Mouse (Mus musculus) E14TG2a.4 (cell line): ENCODE measurements around the gene Kcnh7.

Source experiments
- CTCF ChIP-seq: conservative IDR thresholded peaks from 2 replicates; pipeline ENCODE4 v1.5.1; 2014; ENCODE audit warnings: low read length
- NANOG ChIP-seq: IDR thresholded peaks from 2 replicates; pipeline ENCODE4 v1.6.1; 2014; ENCODE audit warnings: borderline replicate concordance, low read length, mixed read lengths

- no peak for TF ChIP-seq CTCF
- TF ChIP-seq NANOG = no peak
Observed at GRCm38 (mm10) chr2:63183563-63184545, at the start of gene Kcnh7.
